Mouse (Mus musculus) small intestine, adult 2 months (tissue): ENCODE measurements around the gene Shroom3.

Source experiments
- CTCF ChIP-seq: fragments of 200-500 bp; IDR thresholded peaks from 2 replicates; pipeline ENCODE4 v1.5.1; 2012; ENCODE audit warnings: low read depth, mild to moderate bottlenecking, control low read depth, inconsistent platforms, low read length, moderate library complexity, mixed read lengths; ENCODE audit not compliant: insufficient replicate concordance, insufficient read length; ENCODE audit errors: extremely low read depth
- POLR2A ChIP-seq: fragments of 200-500 bp; IDR thresholded peaks from 2 replicates; pipeline ENCODE4 v1.6.1; 2012; ENCODE audit warnings: low read depth, mild to moderate bottlenecking, control low read depth, inconsistent platforms, low read length, moderate library complexity

DNA sequence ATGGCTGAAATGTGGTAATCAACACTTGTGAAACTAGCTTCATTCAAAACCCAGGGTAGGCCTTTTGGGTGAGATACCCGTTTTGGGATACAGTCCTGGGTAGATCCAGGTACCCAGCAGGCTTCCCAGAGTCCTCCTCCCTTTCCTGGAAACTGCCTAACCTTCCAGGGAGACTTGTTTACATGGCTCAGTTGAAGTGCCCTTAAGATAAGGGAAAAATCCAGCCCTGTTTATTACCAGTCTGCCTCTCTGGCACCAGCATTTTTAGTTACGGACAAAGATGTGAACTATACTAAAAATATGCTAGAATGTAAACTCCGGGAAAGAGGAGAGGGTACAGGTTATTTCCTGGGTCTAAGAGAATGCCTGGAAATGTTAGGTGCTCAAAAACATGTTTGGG lies 90.6 kb downstream of the Shroom3 start:
- no peak for TF ChIP-seq CTCF
- no peak for TF ChIP-seq POLR2A
